Mouse (Mus musculus) testis, adult 2 months (tissue): ENCODE results near the gene Ehd4. TPM values are rescaled to one million over a fixed set of nuclear protein-coding genes. Genes with fewer than 3 reads are reported as not detected.

Experiments
- H3K27ac ChIP-seq: fragments of 200-500 bp; 2 replicates; pipeline ENCODE4 v1.5.1; 2012; ENCODE audit warnings: low read depth, low read length; ENCODE audit not compliant: control insufficient read depth, insufficient read depth
- H3K27me3 ChIP-seq: fragments of 200-500 bp; 2 replicates; pipeline ENCODE4 v1.6.1; 2012; ENCODE audit warnings: mild to moderate bottlenecking, low read length, moderate library complexity; ENCODE audit not compliant: control insufficient read depth, insufficient read depth
- H3K36me3 ChIP-seq: fragments of 200-500 bp; 2 replicates; pipeline ENCODE4 v1.6.1; 2012; ENCODE audit warnings: mild to moderate bottlenecking, low read length; ENCODE audit not compliant: control insufficient read depth, insufficient read depth
- H3K4me1 ChIP-seq: fragments of 200-500 bp; 2 replicates; pipeline ENCODE4 v1.6.1; 2012; ENCODE audit warnings: low read length; ENCODE audit not compliant: control insufficient read depth, insufficient read depth
- H3K4me3 ChIP-seq: fragments of 200-500 bp; 2 replicates; pipeline ENCODE4 v1.5.1; 2012; ENCODE audit warnings: low read depth, mild to moderate bottlenecking, low read length, moderate library complexity, mixed read lengths; ENCODE audit not compliant: control insufficient read depth
- CTCF ChIP-seq: fragments of 200-500 bp; IDR thresholded peaks from 2 replicates; pipeline ENCODE4 v1.5.1; 2012; ENCODE audit warnings: low read depth, mild to moderate bottlenecking, inconsistent platforms, low read length, moderate library complexity; ENCODE audit not compliant: control insufficient read depth, insufficient read depth, insufficient replicate concordance
- POLR2A ChIP-seq: fragments of 200-500 bp; IDR thresholded peaks from 2 replicates; pipeline ENCODE4 v1.6.1; 2012; ENCODE audit warnings: low read depth, mild to moderate bottlenecking, inconsistent platforms, low read length, moderate library complexity; ENCODE audit not compliant: control insufficient read depth
- polyA plus RNA-seq: library from polyadenylated mRNA; depleted of rRNA; stranded (reverse); fragments of >200 nt; gene quantifications from 2 replicates; pipeline ENCODE4 v1.2.3, GENCODE M21; 2012

The Ehd4 gene
- polyA plus RNA-seq, 1 experiment, result 3.4 TPM

- H3K4me1 ChIP-seq, result no peaks in the 10 kb centered on the region
- no peak for TF ChIP-seq POLR2A
- TF ChIP-seq CTCF, result peak; percentile 71; the same call in 1 of the 2 replicates
- no peaks in the 10 kb centered on the region for H3K27me3 ChIP-seq
- no peak overlapping the region for H3K27ac ChIP-seq
- no peak overlapping the region for H3K4me3 ChIP-seq
- H3K36me3 ChIP-seq, result no peaks in the 10 kb centered on the region
These were observed 85.6 kb downstream of the Ehd4 start for GRCm38 (mm10) chr2:120068555-120069465.

GRCm38 (mm10) chr2:120066224-120066623 is 88.2 kb downstream of the Ehd4 start:
- Histone ChIP-seq H3K27me3 (no peaks in the 10 kb centered on the region), H3K4me1 (no peaks in the 10 kb centered on the region), H3K36me3 (no peaks in the 10 kb centered on the region), H3K27ac (no peak overlapping the region), H3K4me3 (peak overlapping the region; percentile 83)
- TF ChIP-seq POLR2A (no peak), CTCF (no peak)

GRCm38 (mm10) chr2:120065243-120065642 is 89.2 kb downstream of the Ehd4 start:
- no peak for TF ChIP-seq POLR2A
- no peak for TF ChIP-seq CTCF
- H3K4me3 ChIP-seq, result peak overlapping the region; percentile 83
- no peaks in the 10 kb centered on the region for H3K27me3 ChIP-seq
- H3K4me1 ChIP-seq, result no peaks in the 10 kb centered on the region
- no peaks in the 10 kb centered on the region for H3K36me3 ChIP-seq
- H3K27ac ChIP-seq, result no peak overlapping the region

- TF ChIP-seq POLR2A (no peak), CTCF (no peak)
- Histone ChIP-seq H3K27ac (no peak overlapping the region), H3K27me3 (no peaks in the 10 kb centered on the region), H3K4me1 (no peaks in the 10 kb centered on the region), H3K36me3 (no peaks in the 10 kb centered on the region), H3K4me3 (no peak overlapping the region)
These were observed 89.8 kb downstream of the Ehd4 start for GRCm38 (mm10) chr2:120064639-120065038.

- H3K27me3 ChIP-seq, result no peaks in the 10 kb centered on the region
- no peaks in the 10 kb centered on the region for H3K36me3 ChIP-seq
- no peak overlapping the region for H3K4me3 ChIP-seq
- TF ChIP-seq CTCF (no peak), POLR2A (no peak)
- no peak overlapping the region for H3K27ac ChIP-seq
- H3K4me1 ChIP-seq, result no peaks in the 10 kb centered on the region
These were observed 92.2 kb downstream of the Ehd4 start for GRCm38 (mm10) chr2:120062248-120062647.

- no peaks in the 10 kb centered on the region for H3K36me3 ChIP-seq
- TF ChIP-seq CTCF, result no peak
- no peak for TF ChIP-seq POLR2A
- H3K27ac ChIP-seq, result no peak overlapping the region
These were observed 93.8 kb downstream of the Ehd4 start for GRCm38 (mm10) chr2:120060651-120061050.

GRCm38 (mm10) chr2:120060190-120060589 is 94.2 kb downstream of the Ehd4 start:
- no peak overlapping the region for H3K27ac ChIP-seq
- H3K36me3 ChIP-seq, result no peaks in the 10 kb centered on the region
- no peaks in the 10 kb centered on the region for H3K4me1 ChIP-seq
- H3K27me3 ChIP-seq, result no peaks in the 10 kb centered on the region
- no peak for TF ChIP-seq POLR2A
- no peak for TF ChIP-seq CTCF
- H3K4me3 ChIP-seq, result no peak overlapping the region

More at GRCm38 (mm10) chr2:120060651-120061050, 93.8 kb downstream of the Ehd4 start:
- no peaks in the 10 kb centered on the region for H3K27me3 ChIP-seq
- no peak overlapping the region for H3K4me3 ChIP-seq
- H3K4me1 ChIP-seq, result no peaks in the 10 kb centered on the region
